Mouse (Mus musculus): ENCODE results near the gene Prpsap2.

GRCm38 (mm10) chr11:61683907-61684731 lies 77.8 kb downstream of the Prpsap2 start, which contains the start of gene Fam83g:
- no peak for TF ChIP-seq CTCF (IDR thresholded peaks at IDR 0.05; ENCODE audit: control insufficient read depth, insufficient read depth, low read length)
- no peak for TF ChIP-seq POLR2A (IDR thresholded peaks at IDR 0.05; ENCODE audit: borderline replicate concordance, control insufficient read depth, low read depth, low read length)

Data from bone marrow, adult 2 months (tissue).